Mouse (Mus musculus) brain, embryonic 18.5 days (tissue): ENCODE measurements around the gene Serp2.

ENCODE experiments used
- DNase-seq: peaks from one replicate; pipeline ENCODE4 v3.0.0-alpha.2; 2012; ENCODE audit warnings: low read depth, low spot score

Serp2 gene

GRCm38 (mm10) chr14:76556852-76557208 is at the start of gene Serp2:
Gene Serp2 (minus strand): TSS chr14:76556889.
- DNase-seq, result no peak

GRCm38 (mm10) chr14:76605931-76606534 is 49.3 kb upstream of the Serp2 start:
- DNase-seq, result no peak

- DNase-seq, result no peak
These were observed 47.3 kb upstream of the Serp2 start for GRCm38 (mm10) chr14:76604012-76604411.

- no peak for DNase-seq
These were observed 45.0 kb upstream of the Serp2 start for GRCm38 (mm10) chr14:76601654-76602053.

GRCm38 (mm10) chr14:76600391-76600790 is 43.7 kb upstream of the Serp2 start:
- DNase-seq, result no peak

GRCm38 (mm10) chr14:76599706-76600105 is 43.0 kb upstream of the Serp2 start:
- no peak for DNase-seq

GRCm38 (mm10) chr14:76598518-76599216 is 42.0 kb upstream of the Serp2 start:
- DNase-seq, result no peak

GRCm38 (mm10) chr14:76597751-76598150 is 41.1 kb upstream of the Serp2 start:
- no peak for DNase-seq

- no peak for DNase-seq
These were observed 38.6 kb upstream of the Serp2 start for GRCm38 (mm10) chr14:76595048-76595859.

- DNase-seq, result no peak
These were observed 37.7 kb upstream of the Serp2 start for GRCm38 (mm10) chr14:76594351-76594885.

- DNase-seq, result no peak
These were observed 37.0 kb upstream of the Serp2 start for GRCm38 (mm10) chr14:76593630-76594193.

GRCm38 (mm10) chr14:76592721-76593120 is 36.0 kb upstream of the Serp2 start:
- DNase-seq, result no peak

GRCm38 (mm10) chr14:76592090-76592489 is 35.4 kb upstream of the Serp2 start:
- no peak for DNase-seq

- DNase-seq, result no peak
These were observed 33.4 kb upstream of the Serp2 start for GRCm38 (mm10) chr14:76590134-76590533.

GRCm38 (mm10) chr14:76589671-76590070 is 33.0 kb upstream of the Serp2 start:
- no peak for DNase-seq

GRCm38 (mm10) chr14:76585831-76586405 is 29.2 kb upstream of the Serp2 start:
- no peak for DNase-seq

GRCm38 (mm10) chr14:76583985-76584384 is 27.3 kb upstream of the Serp2 start:
- no peak for DNase-seq

- DNase-seq, result no peak
These were observed 25.6 kb upstream of the Serp2 start for GRCm38 (mm10) chr14:76581974-76582922.

- DNase-seq, result no peak
These were observed 23.0 kb upstream of the Serp2 start for GRCm38 (mm10) chr14:76579660-76580061.

GRCm38 (mm10) chr14:76577840-76578239 is 21.2 kb upstream of the Serp2 start:
- no peak for DNase-seq

- no peak for DNase-seq
These were observed 13.6 kb upstream of the Serp2 start for GRCm38 (mm10) chr14:76570292-76570691.
